Mouse (Mus musculus): ENCODE results near the gene Trpc2. TPM values are rescaled to one million over a fixed set of nuclear protein-coding genes. Genes with fewer than 3 reads are reported as not detected.

The Trpc2 gene
- total and polyA plus RNA-seq, 3 experiments = not detected

GRCm38 (mm10) chr7:102108206-102108605, 25.3 kb downstream of the Trpc2 start:
- no peak overlapping the region for H3K9ac ChIP-seq (ENCODE audit: control insufficient read depth, low read depth, low read length, poor library complexity, severe bottlenecking)
- peaks cover 0 to under 1% of the 10 kb centered on the region in 2 experiments; a peak in 1 of 4 replicates for H3K36me3 ChIP-seq (ENCODE audit: control insufficient read depth in 1 of 2, insufficient read depth in 2 of 2, low read length in 2 of 2)
- H3K4me1 ChIP-seq (ENCODE audit: control insufficient read depth in 1 of 2, insufficient read depth in 2 of 2, low read length in 2 of 2) = peaks cover 4 to 5% of the 10 kb centered on the region in 2 experiments
- H3K79me2 ChIP-seq (ENCODE audit: control insufficient read depth, insufficient read depth, low read length, poor library complexity) = no peaks in the 10 kb centered on the region
- no peak overlapping the region for H3K27ac ChIP-seq (ENCODE audit: control insufficient read depth, low read depth, low read length)
- no peak for DNase-seq (ENCODE audit: low read depth, low spot score)
- no peak for TF ChIP-seq ZC3H11A (IDR thresholded peaks at IDR 0.05; ENCODE audit: low read depth, low read length)
- no peak for TF ChIP-seq SMC3 (IDR thresholded peaks at IDR 0.05; ENCODE audit: low read depth, low read length)
- no peak for TF ChIP-seq MXI1 (IDR thresholded peaks at IDR 0.05; ENCODE audit: low read depth, low read length)
- TF ChIP-seq MAFK (IDR thresholded peaks at IDR 0.05; ENCODE audit: borderline replicate concordance, low read depth, low read length) = no peak
- TF ChIP-seq KAT2A (conservative IDR thresholded peaks at IDR 0.05; ENCODE audit: low read depth, low read length) = no peak
- no peak for TF ChIP-seq RCOR1 (IDR thresholded peaks at IDR 0.05; ENCODE audit: low read depth, low read length)
- no peak for TF ChIP-seq E2F4 (IDR thresholded peaks at IDR 0.05; ENCODE audit: borderline replicate concordance, low read depth, low read length)
- TF ChIP-seq USF2 (IDR thresholded peaks at IDR 0.05; ENCODE audit: borderline replicate concordance in 1 of 2, insufficient read depth in 1 of 2, low read depth in 1 of 2, low read length in 2 of 2) = no peak
- TF ChIP-seq ZKSCAN1 (IDR thresholded peaks at IDR 0.05; ENCODE audit: low read depth, low read length) = no peak
- peaks cover 0 to 2% of the 10 kb centered on the region in 2 experiments; a peak in 3 of 4 replicates for H3K27me3 ChIP-seq (ENCODE audit: control insufficient read depth in 1 of 2, insufficient read depth in 2 of 2, low read length in 2 of 2)
- no peaks in the 10 kb centered on the region for H3K9me3 ChIP-seq (replicated peaks; ENCODE audit: insufficient read depth, low read length)
- no peak overlapping the region for H3K4me3 ChIP-seq (ENCODE audit: control insufficient read depth in 1 of 2, insufficient read depth in 1 of 2, low read depth in 2 of 2, low read length in 2 of 2)

- Histone ChIP-seq H3K9me3 (replicated peaks; ENCODE audit: insufficient read depth, low read length) (no peaks in the 10 kb centered on the region), H3K27me3 (ENCODE audit: control insufficient read depth in 1 of 2, insufficient read depth in 2 of 2, low read length in 2 of 2) (peaks cover 0 to 2% of the 10 kb centered on the region in 2 experiments; a peak in 3 of 4 replicates), H3K9ac (ENCODE audit: control insufficient read depth, low read depth, low read length, poor library complexity, severe bottlenecking) (no peak within 1 kb of the TSS), H3K4me3 (ENCODE audit: control insufficient read depth in 1 of 2, insufficient read depth in 1 of 2, low read depth in 2 of 2, low read length in 2 of 2) (no peak within 1 kb of the TSS), H3K79me2 (ENCODE audit: control insufficient read depth, insufficient read depth, low read length, poor library complexity) (no peaks in the 10 kb centered on the region), H3K4me1 (ENCODE audit: control insufficient read depth in 1 of 2, insufficient read depth in 2 of 2, low read length in 2 of 2) (0 out of 4 replicates have a peak, but pooled peaks cover 0 to under 1% of the 10 kb centered on the region in 2 experiments), H3K36me3 (ENCODE audit: control insufficient read depth in 1 of 2, insufficient read depth in 2 of 2, low read length in 2 of 2) (no peaks in the 10 kb centered on the region), H3K27ac (ENCODE audit: control insufficient read depth, low read depth, low read length) (no peak within 1 kb of the TSS)
- no peak for DNase-seq (ENCODE audit: low read depth, low spot score)
- TF ChIP-seq TBP (IDR thresholded peaks at IDR 0.05; ENCODE audit: low read depth, low read length) = no peak
- no peak for TF ChIP-seq MAZ (IDR thresholded peaks at IDR 0.05; ENCODE audit: low read depth, low read length)
- TF ChIP-seq POLR2A (IDR thresholded peaks at IDR 0.05; ENCODE audit: control insufficient read depth in 1 of 2, insufficient read depth in 1 of 2, low read depth in 1 of 2, low read length in 2 of 2, poor library complexity in 1 of 2) = no peak
- no peak for TF ChIP-seq MEF2A (IDR thresholded peaks at IDR 0.05; ENCODE audit: extremely low read depth, insufficient replicate concordance, low read depth, low read length, poor library complexity, severe bottlenecking)
- no peak for TF ChIP-seq MAFK (IDR thresholded peaks at IDR 0.05; ENCODE audit: borderline replicate concordance, low read depth, low read length)
- TF ChIP-seq TAL1 (IDR thresholded peaks at IDR 0.05; ENCODE audit: low read length) = no peak
- TF ChIP-seq GABPA (IDR thresholded peaks at IDR 0.05; ENCODE audit: low read depth, low read length) = no peak
- no peak for TF ChIP-seq MXI1 (IDR thresholded peaks at IDR 0.05; ENCODE audit: low read depth, low read length)
- TF ChIP-seq ZKSCAN1 (IDR thresholded peaks at IDR 0.05; ENCODE audit: low read depth, low read length) = no peak
- no peak for TF ChIP-seq CTCF (IDR thresholded peaks at IDR 0.05 in 2 of 3, conservative IDR thresholded peaks at IDR 0.05 in 1 of 3; ENCODE audit: control insufficient read depth in 1 of 3, insufficient read depth in 1 of 3, low read depth in 2 of 3, low read length in 3 of 3, poor library complexity in 1 of 3, severe bottlenecking in 1 of 3)
- TF ChIP-seq MAX (IDR thresholded peaks at IDR 0.05; ENCODE audit: low read length) = no peak
- TF ChIP-seq USF2 (IDR thresholded peaks at IDR 0.05; ENCODE audit: borderline replicate concordance in 1 of 2, insufficient read depth in 1 of 2, low read depth in 1 of 2, low read length in 2 of 2) = no peak
- TF ChIP-seq NELFE (IDR thresholded peaks at IDR 0.05; ENCODE audit: low read depth, low read length) = no peak
- no peak for TF ChIP-seq UBTF (IDR thresholded peaks at IDR 0.05; ENCODE audit: borderline replicate concordance, insufficient read depth, low read depth, low read length)
- no peak for TF ChIP-seq CHD1 (IDR thresholded peaks at IDR 0.05; ENCODE audit: low read depth, low read length)
- TF ChIP-seq POLR2AphosphoS5 (IDR thresholded peaks at IDR 0.05; ENCODE audit: borderline replicate concordance, low read depth, low read length) = no peak
- TF ChIP-seq E2F4 (IDR thresholded peaks at IDR 0.05; ENCODE audit: borderline replicate concordance, low read depth, low read length) = no peak
- TF ChIP-seq ELF1 (IDR thresholded peaks at IDR 0.05; ENCODE audit: low read depth, low read length) = no peak
- TF ChIP-seq MYB (IDR thresholded peaks at IDR 0.05; ENCODE audit: low read depth, low read length) = no peak
- TF ChIP-seq NRF1 (IDR thresholded peaks at IDR 0.05; ENCODE audit: insufficient read depth, low read depth, low read length, poor library complexity, severe bottlenecking) = no peak
These were observed 26.3 kb downstream of the Trpc2 start, which contains the start of gene Art5 for GRCm38 (mm10) chr7:102109171-102109570. Gene Art5 (minus strand): TSS chr7:102109489.
